Mouse (Mus musculus): ENCODE measurements around the gene Rrn3.

- TF ChIP-seq CTCF (IDR thresholded peaks at IDR 0.05) (no peak), EP300 (IDR thresholded peaks at IDR 0.05) (no peak)
Measured at GRCm38 (mm10) chr16:13840956-13841355, 60.4 kb downstream of the Rrn3 start.

Measured in lung, postnatal 0 days (tissue).